Comparison of ENCODE assay signal across 8 mouse cellular contexts in the genomic region with DNA sequence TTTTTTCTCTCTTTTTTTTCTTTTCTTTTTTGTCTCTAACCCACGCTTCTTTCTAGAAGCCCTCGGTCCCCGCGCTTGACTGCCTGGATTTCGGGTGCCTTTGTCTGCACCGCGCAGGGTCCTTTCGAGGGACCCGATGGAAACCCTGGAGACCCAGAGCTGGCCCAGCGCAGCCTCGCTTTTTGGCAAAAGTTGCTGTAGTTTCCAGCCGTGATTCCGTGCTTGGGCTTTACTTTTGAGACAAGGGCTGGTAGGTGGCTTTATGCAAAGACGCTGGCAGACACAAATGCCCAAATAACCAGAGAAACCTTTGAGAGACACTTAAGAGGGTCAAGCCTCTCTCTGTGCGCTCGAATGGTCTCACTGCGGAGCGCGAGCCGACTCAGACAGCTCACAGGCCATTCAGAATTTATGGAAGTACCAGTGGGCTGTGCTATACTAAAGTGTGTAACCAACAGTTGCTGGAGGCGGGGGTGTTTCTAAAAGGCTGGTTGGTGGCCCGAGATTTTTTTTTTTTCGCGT. TPM values are rescaled to one million over a fixed set of nuclear protein-coding genes. Genes with fewer than 3 reads are reported as not detected.
A peak's percentile ranks its signal among the peaks of the same experiment; 100 is the strongest.
DNase-seq lines count a peak whose midpoint lies in the region; ATAC-seq and TF ChIP-seq lines count a peak whose summit lies in the region.

No protein-coding gene starts in this region.

- peaks cover 21% of the 10 kb centered on the region for H3K4me1 ChIP-seq in heart, embryonic 13.5 days
- peaks cover 3 to 4% of the 10 kb centered on the region in 2 experiments; a peak in 1 of 4 replicates for H3K4me1 ChIP-seq in ES-E14 (ENCODE audit: control insufficient read depth in 2 of 2, insufficient read depth in 2 of 2, low read length in 2 of 2, poor library complexity in 1 of 2)
- H3K4me1 ChIP-seq in hindbrain, embryonic 10.5 days (replicated peaks), result peaks cover 32% of the 10 kb centered on the region
- H3K4me1 ChIP-seq in midbrain, embryonic 11.5 days (ENCODE audit: control insufficient read depth, insufficient read depth, low read length), result peaks cover 5% of the 10 kb centered on the region; the same call in 1 of the 2 replicates

- no peak for DNase-seq in heart, adult 9 months (ENCODE audit: low spot score in 2 of 2)
- DNase-seq in ES-E14 (ENCODE audit: low read depth, low spot score), result peak; percentile 21
- peak; percentile 55 for DNase-seq in hindbrain, embryonic 10.5 days (ENCODE audit: low spot score)
- DNase-seq in midbrain, embryonic 11.5 days (ENCODE audit: low spot score, missing footprints), result peak; percentile 97
- no peak for DNase-seq in cerebellum, adult 9-11 months
- no peak for DNase-seq in adrenal gland, adult 18-20 months (ENCODE audit: low spot score in 2 of 2)

- no peak overlapping the region for H3K27ac ChIP-seq in heart, embryonic 13.5 days (replicated peaks)
- H3K27ac ChIP-seq in ES-E14 (ENCODE audit: insufficient read depth, low read depth, low read length, poor library complexity, severe bottlenecking), result no peak overlapping the region
- no peak overlapping the region; the same call in 1 of the 2 replicates for H3K27ac ChIP-seq in hindbrain, embryonic 10.5 days
- H3K27ac ChIP-seq in midbrain, embryonic 11.5 days (ENCODE audit: low read depth, low read length), result no peak overlapping the region

- WGBS in heart, embryonic 13.5 days, result 12% methylated on average over 24 of the region's 24 CpGs
- WGBS in hindbrain, embryonic 10.5 days, result 13% methylated on average over 24 of the region's 24 CpGs
- 11% methylated on average over 24 of the region's 24 CpGs for WGBS in midbrain, embryonic 11.5 days

- peak overlapping the region; percentile 63 for H3K4me3 ChIP-seq in heart, embryonic 13.5 days
- H3K4me3 ChIP-seq in ES-E14 (ENCODE audit: insufficient read depth in 1 of 2, low read depth in 1 of 2, low read length in 2 of 2, poor library complexity in 1 of 2, severe bottlenecking in 1 of 2), result peak overlapping the region; percentile 20 to 34; a peak in 3 of 4 replicates
- H3K4me3 ChIP-seq in hindbrain, embryonic 10.5 days, result peak overlapping the region; percentile 53
- H3K4me3 ChIP-seq in midbrain, embryonic 11.5 days (ENCODE audit: low read depth, low read length), result peak overlapping the region; percentile 34

- no peaks in the 10 kb centered on the region for H3K9me3 ChIP-seq in heart, embryonic 13.5 days
- H3K9me3 ChIP-seq in ES-E14 (ENCODE audit: control insufficient read depth, insufficient read depth, low read depth, low read length), result no peaks in the 10 kb centered on the region
- no peaks in the 10 kb centered on the region for H3K9me3 ChIP-seq in hindbrain, embryonic 10.5 days
- no peaks in the 10 kb centered on the region for H3K9me3 ChIP-seq in midbrain, embryonic 11.5 days (ENCODE audit: control insufficient read depth, low read length)

- in situ Hi-C loops in ES-E14 (cut with MboI; ENCODE audit: low sequenced_read_pairs in 2 of 2, unreplicated experiment in 2 of 2), result no loop called here

- no peak for ATAC-seq in heart, embryonic 13.5 days (ENCODE audit: extremely low read depth, insufficient number of reproducible peaks, low FRiP score, low TSS enrichment)
- ATAC-seq in midbrain, embryonic 11.5 days (ENCODE audit: low FRiP score), result no peak
- no peak for ATAC-seq in erythroblast, adult 5-6 weeks (replicated peaks; ENCODE audit: low FRiP score, poor library complexity, severe bottlenecking)

- H3K9ac ChIP-seq in heart, embryonic 13.5 days, result peak overlapping the region; percentile 69
- no peak overlapping the region for H3K9ac ChIP-seq in ES-E14 (ENCODE audit: insufficient read depth, low read depth, low read length, poor library complexity, severe bottlenecking)
- peak overlapping the region; percentile 14; the same call in 1 of the 2 replicates for H3K9ac ChIP-seq in midbrain, embryonic 11.5 days (ENCODE audit: low read length)

- peaks cover 76% of the 10 kb centered on the region for H3K27me3 ChIP-seq in heart, embryonic 13.5 days (replicated peaks)
- H3K27me3 ChIP-seq in hindbrain, embryonic 10.5 days (ENCODE audit: insufficient read depth, poor library complexity, severe bottlenecking), result peaks cover 79% of the 10 kb centered on the region
- H3K27me3 ChIP-seq in midbrain, embryonic 11.5 days (ENCODE audit: control insufficient read depth, insufficient read depth, low read length), result peaks cover 40% of the 10 kb centered on the region

- no peaks in the 10 kb centered on the region for H3K36me3 ChIP-seq in heart, embryonic 13.5 days
- no peaks in the 10 kb centered on the region for H3K36me3 ChIP-seq in ES-E14 (ENCODE audit: control insufficient read depth, insufficient read depth, low read length, poor library complexity, severe bottlenecking)
- H3K36me3 ChIP-seq in hindbrain, embryonic 10.5 days, result no peaks in the 10 kb centered on the region
- H3K36me3 ChIP-seq in midbrain, embryonic 11.5 days (ENCODE audit: control insufficient read depth, insufficient read depth, low read length), result no peaks in the 10 kb centered on the region

- H3K4me2 ChIP-seq in heart, embryonic 13.5 days, result peak overlapping the region; percentile 92
- H3K4me2 ChIP-seq in midbrain, embryonic 11.5 days, result peak overlapping the region; percentile 58

TF ChIP-seq in ES-E14, 5 proteins besides CTCF, POLR2A, EP300 and RAD21:
- TF ChIP-seq ZC3H11A (IDR thresholded peaks at IDR 0.05; ENCODE audit: borderline replicate concordance, low read depth, low read length) (no peak), CHD2 (IDR thresholded peaks at IDR 0.05; ENCODE audit: low read depth, low read length) (no peak), ZNF384 (IDR thresholded peaks at IDR 0.05; ENCODE audit: low read depth, low read length) (no peak), HCFC1 (IDR thresholded peaks at IDR 0.05; ENCODE audit: borderline replicate concordance, insufficient read depth, low read length) (no peak), MAFK (IDR thresholded peaks at IDR 0.05; ENCODE audit: insufficient read depth, low read depth, low read length) (no peak)

RNA-seq across cellular contexts. Expression of gene Slc6a4, which starts 0.4 kb away (rescaled TPM):
- 0.61 and 0.98 TPM in 2 replicates for polyA plus RNA-seq in heart, embryonic 13.5 days (2015; fragmentation: Nextera tagmentation; extraction: Ambion mirVana)
- total RNA-seq in ES-E14 (2012; rRNA removed), result 0.37 and 0.54 TPM in 2 replicates
- polyA plus RNA-seq in hindbrain, embryonic 10.5 days (2016; fragmentation: Nextera tagmentation; extraction: Ambion mirVana), result 0.37 and 0.63 TPM in 2 replicates
- 0.57 TPM in 2 replicates for polyA plus RNA-seq in midbrain, embryonic 11.5 days (2014; fragmentation: Nextera tagmentation; extraction: Ambion mirVana)
- not detected in 2 replicates for total RNA-seq in erythroblast, adult 5-6 weeks (2015; ENCODE audit: low replicate concordance)
- not detected in 2 replicates for total RNA-seq in erythroblast, adult 5-6 weeks (2017; ENCODE audit: low replicate concordance)
- 10 to 100 TPM; 40.7 to 45.6 TPM for total RNA-seq in adrenal gland, adult 18-20 months (2021)

Comparison
In these comparisons a context has a peak if more than half of its experiments do, and no peak if none do; other contexts are left out.
1. DNase-seq: peak in ES-E14 (single experiment), hindbrain, embryonic 10.5 days (single experiment) and midbrain, embryonic 11.5 days (single experiment); none in heart, adult 9 months (0 of 2), cerebellum, adult 9-11 months (single experiment) and adrenal gland, adult 18-20 months (0 of 2).
2. RNA of gene Slc6a4, which starts 0.4 kb away (total RNA-seq): 40.7 to 45.6 TPM in adrenal gland, adult 18-20 months; 0.37 to 0.54 TPM in ES-E14 and not detected in erythroblast, adult 5-6 weeks; every median in the first group is over 10 times any median in the second.
3. Peak in every context shown above with its lines, with median percentiles within 50 percentile points of each other: H3K4me3 ChIP-seq.